Mouse (Mus musculus) frontal cortex, adult 2 months (tissue): Measurements from ENCODE around the gene Phf13. TPM values are rescaled to one million over a fixed set of nuclear protein-coding genes. Genes with fewer than 3 reads are reported as not detected.

Experiments used
- DNase-seq, 2 experiments: peaks; one replicate each; pipeline ENCODE4 v3.0.0; 2022; ENCODE audit warnings: low spot score in 1 of 2; ENCODE audit errors: extremely low spot score in 1 of 2
- polyA plus RNA-seq: library from polyadenylated mRNA; depleted of rRNA; stranded (reverse); fragments of >200 nt; gene quantifications from 2 replicates; pipeline ENCODE4 v1.2.3, GENCODE M21; 2012

Phf13 gene
- polyA plus RNA-seq, 1 experiment: 9.1 TPM

- no peak for DNase-seq
Observed at GRCm38 (mm10) chr4:151994228-151995171, 1.6 kb downstream of the Phf13 start.

DNA sequence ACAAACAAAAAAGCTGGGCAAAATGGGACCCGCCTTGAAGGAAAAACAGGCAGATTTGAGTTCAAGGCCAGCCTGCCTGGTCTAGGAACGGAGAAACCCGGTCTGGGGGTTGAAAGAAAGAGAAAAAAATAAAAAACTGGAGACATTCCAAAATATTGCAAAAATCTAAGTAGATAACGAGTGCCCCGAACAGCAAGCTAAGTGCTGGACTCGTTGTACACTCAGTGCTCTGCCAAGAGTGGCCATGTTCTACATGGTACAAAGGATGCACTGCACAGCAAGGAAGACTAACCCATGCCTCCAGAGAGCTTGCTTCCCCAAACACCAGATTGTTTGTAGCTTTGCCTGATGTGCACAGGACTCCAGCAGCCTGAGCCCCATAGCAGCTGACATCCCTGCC is 3.0 kb downstream of the Phf13 start:
- DNase-seq: no peak

DNA sequence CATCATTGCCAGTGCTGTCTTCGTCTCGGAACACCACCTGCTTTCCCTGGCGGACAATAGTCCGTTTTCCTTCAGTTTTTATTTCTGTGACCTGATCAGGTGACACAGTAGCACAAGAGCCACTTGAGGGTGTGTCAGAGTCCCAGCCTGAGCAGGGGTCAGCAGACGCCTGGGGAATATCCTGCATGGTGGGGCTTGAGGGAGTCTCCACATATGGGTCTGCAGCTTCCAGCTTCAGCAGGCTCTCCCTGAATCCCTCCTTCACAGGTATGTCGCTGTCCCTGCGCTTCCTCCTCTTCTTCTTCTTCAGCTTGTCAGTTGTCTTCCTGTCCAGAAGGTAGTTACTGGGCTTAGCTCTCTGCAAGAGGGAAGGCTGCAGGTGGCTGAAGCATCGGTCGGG is 4.0 kb downstream of the Phf13 start:
- DNase-seq: no peak

- no peak for DNase-seq
Observed at GRCm38 (mm10) chr4:151989110-151989488, 7.0 kb downstream of the Phf13 start.

DNA sequence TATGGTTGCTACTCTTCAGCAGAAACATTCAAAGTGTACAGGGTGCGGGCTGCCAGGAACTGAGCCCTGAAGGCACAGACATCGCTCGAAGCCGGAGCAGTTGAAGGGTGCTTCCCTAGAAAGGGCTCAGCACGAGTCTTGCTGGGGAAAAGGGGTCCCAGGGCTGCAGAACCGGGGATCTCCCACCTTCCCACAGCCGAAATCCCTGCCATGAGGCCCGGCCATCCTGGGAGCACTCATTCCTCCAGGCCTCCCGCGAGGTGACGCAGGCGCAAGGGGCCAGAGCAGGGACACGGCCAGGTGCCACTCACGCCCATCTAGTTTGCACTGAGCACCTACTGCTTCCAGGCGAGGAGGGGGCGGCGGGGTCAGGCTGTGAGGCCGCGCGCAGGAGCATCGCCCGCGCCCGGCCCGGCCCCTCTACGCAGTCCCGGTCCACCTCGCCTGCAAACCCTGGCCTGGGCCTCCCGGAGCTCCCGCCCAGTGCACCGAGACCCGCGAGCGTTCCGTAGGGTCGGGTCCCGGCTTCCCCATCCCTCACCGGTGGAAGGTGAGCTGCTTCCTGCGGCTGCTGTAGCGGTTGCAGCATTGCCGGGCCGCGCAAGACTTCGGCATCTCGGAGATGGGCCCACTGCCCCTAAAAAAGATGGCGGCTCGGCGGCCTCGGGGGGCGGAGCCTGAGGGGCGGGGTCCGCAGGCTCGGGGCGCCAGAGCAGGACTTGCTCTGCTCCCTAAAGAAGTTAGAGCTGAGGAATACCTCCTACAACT is 7.5 kb downstream of the Phf13 start, which contains the start of gene Thap3:
TSS of gene Thap3 (minus strand) at position 656 of the 768 bp plus-strand sequence.
- peak in 1 of 2 experiments; percentile 85 for DNase-seq

DNA sequence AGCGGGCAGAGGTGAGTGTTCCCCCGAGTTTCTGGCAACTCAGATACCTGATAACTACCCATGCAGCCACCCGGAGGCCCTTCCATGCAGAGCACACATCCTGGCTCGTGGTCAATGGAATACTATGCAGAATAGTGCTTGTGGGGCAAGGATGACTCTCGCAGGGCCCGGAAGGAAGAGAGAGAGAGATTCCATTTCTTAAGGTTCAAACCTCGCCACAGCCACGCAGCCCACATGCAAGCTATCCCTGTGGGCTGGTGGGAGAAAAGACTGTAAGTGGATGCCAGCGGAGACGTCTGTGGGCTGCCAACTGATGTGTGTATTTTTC is 8.1 kb downstream of the Phf13 start:
- no peak for DNase-seq

DNA sequence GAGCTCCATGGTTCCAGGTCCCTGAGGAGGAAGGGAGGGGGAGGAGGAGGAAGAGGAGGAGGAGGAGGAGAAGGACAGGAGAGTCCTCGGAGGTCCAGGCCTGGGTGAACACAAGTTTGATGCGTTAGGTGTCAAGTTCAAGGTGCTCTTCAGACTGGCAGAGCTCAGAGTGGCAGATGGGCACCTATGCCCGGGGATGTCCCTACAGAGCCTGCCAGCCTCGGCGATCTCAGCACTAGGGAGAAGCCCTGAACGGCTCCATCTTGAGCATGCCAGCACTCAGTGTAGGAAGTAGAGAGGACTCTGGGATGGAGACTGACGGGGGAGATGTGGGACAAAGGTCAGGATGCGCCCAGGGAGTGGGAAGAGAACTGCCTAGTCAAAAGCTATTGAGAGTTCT is 9.4 kb downstream of the Phf13 start:
- no peak for DNase-seq

DNA sequence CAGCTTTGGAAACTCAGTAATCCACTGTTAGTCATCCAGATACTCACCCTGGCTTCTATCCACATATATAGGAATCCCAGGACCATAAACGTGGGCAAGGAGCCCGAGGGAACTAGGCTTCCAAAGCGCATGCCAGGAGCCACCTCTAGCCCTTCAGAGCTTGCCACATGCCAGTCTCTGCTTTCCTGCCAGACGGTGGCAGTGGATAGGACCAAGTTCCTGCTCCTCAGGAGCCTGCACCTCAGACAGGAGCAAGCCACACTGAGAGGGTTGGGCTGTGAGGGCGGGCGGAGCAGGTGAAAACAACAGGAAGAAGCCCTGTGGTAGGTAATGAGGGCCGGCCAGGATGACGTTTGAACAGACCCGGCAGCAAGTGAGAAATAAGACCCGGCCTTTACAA is 10.2 kb downstream of the Phf13 start:
- no peak for DNase-seq

GRCm38 (mm10) chr4:151983560-151983959 is 12.5 kb downstream of the Phf13 start:
- DNase-seq: no peak

DNA sequence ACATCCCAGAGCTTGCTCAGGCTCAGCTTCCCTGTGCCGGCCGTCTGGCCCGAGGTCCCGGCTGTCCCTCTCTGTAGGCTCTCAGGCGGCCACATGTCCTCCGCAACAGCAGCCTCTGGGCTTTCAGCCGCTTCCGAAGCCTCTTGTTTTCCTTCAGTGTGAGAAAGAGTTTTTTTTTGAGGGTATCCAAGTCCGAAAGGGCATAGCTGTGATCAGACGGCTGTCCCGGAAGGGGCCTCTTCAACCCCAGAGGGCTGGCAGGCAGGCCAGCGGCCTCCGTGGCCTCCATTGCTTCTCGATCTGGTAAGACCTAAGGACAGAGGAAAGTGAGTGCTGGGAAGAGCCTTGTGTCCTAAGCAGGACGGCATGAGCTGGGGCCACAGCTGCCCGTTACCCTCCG is 13.0 kb downstream of the Phf13 start:
- DNase-seq: no peak

- DNase-seq: peak; percentile 60 to 93
Observed at GRCm38 (mm10) chr4:151981363-151981762, 14.7 kb downstream of the Phf13 start.

DNA sequence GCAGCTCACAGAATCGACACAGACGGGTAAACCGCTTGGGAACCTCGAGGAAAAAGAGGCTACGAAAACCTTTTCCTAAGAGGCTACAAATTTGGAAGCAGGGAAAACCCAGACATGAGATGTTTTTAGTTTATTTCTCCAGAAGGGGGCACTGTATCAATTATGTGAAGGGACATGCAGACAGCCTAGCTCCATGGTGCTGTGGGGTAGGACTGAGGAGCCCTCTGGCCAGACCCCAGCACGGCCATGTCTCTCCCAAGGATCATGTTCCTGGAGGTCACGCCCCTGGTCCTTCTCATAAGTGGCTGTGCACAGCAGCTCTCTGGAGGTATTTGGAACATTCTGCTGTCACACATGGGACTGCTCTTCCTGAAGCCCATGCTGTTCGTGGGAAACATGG is 15.4 kb downstream of the Phf13 start:
- DNase-seq: peak in 1 of 2 experiments; percentile 50

- DNase-seq: peak; percentile 76 to 95
Observed at GRCm38 (mm10) chr4:151977748-151978147, 18.3 kb downstream of the Phf13 start.

DNA sequence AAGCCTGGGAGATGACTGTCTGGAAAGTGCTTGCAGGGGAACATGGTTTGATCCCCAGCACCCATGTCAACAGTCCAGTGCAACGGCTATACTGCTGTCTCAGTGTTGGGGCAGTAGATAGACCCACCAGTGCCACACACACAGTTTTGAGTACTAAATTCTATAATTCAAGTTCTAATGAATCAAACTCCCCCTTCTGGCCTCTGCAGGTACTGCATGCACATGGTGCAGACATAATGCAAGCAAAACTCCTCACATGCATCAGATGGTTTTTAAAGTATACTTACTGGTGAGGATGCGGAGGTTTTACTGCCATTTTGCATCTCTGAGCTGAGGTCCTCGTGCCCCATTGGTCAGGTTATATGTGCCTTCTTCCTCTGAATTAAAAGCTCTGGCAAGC is 20.6 kb downstream of the Phf13 start:
- no peak for DNase-seq

DNA sequence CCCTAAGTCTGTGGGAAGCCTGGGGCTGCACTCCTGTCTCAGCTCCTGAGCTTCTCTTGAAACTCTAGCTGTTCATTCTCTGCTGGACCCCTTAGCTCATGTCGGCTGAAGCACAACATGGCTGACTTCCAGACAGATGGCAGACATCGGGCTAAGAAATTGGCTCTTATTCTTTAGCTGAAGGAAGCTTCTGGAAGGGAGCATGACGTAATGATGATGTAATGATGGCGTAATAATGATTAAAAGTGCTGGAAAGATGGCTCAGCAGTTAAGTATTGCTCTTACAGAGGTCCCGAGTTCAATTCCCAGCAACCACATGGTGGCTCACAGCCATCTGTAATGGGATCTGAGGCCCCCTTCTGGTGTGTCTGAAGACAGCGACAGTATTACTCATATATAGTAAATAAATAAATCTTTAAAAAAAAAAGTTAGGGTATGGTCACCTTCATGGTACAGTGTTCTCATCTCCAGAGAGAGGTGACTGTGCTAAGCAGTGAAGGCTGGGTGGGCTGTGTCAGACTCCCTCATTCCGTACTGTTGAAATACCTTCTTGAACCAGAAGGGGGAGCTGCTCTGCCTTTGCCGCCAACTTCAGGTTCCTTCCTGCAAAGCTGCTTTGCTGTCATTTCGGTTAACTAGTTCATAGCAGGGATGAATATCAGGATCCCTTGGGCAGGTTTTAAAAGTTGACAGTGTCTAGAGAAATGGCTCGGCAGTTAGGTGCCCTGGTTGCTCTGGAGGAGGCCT is 23.7 kb downstream of the Phf13 start:
- peak in 1 of 2 experiments; percentile 69 for DNase-seq

DNA sequence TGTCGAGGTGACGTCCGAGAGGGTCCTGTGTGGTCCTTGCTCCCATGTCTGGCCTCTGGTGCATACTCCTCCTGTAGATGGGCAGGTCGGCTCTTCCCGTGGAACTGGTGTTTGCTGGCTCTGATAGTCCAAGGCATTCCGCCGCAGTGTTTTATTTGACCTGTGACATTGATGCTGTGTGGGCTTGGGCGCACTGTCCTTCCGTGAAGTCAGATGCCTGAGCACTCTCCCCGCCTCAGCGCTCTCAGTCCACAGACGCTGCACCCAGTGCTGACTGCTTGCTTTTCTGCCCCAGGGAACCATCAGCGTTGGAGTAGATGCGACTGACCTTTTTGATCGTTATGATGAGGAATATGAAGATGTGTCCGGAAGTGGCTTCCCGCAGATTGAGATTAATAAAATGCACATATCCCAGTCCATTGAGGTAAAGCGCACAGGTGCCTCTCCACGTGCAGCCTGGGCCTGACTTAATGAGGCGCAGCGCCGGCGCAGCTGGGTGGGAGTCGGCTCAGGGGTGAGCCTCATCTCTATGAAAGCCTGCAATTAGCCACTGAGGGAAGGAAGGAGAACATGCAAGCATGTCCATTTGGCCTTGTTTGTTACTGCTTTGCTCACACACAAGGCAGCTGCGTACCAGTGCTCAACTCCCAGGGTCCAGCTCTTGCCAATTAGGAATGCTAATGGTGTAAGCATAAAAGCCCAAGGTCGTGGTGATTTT is 27.7 kb downstream of the Phf13 start:
- no peak for DNase-seq

DNA sequence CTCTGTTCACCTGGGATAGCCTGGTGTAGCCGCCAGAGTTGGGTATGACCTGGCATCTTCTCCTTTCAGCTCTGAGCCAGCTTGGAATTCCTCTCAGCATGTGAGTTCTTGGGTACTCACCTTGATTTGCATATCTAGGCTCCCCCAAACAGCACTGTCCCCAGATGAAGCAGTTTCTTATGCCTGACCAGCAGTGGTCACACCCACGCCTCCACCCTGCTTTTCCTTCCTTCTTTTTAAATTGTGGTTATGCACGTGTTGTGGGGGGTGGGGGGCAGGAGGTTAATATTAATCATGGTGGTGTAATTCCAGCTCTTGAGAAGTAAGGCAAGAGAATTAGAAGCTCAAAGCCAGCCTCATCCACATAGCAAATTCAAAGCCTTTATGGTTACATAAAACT is 33.2 kb downstream of the Phf13 start:
- no peak for DNase-seq

- no peak for DNase-seq
Observed at GRCm38 (mm10) chr4:151960513-151960854, 35.6 kb downstream of the Phf13 start.

DNA sequence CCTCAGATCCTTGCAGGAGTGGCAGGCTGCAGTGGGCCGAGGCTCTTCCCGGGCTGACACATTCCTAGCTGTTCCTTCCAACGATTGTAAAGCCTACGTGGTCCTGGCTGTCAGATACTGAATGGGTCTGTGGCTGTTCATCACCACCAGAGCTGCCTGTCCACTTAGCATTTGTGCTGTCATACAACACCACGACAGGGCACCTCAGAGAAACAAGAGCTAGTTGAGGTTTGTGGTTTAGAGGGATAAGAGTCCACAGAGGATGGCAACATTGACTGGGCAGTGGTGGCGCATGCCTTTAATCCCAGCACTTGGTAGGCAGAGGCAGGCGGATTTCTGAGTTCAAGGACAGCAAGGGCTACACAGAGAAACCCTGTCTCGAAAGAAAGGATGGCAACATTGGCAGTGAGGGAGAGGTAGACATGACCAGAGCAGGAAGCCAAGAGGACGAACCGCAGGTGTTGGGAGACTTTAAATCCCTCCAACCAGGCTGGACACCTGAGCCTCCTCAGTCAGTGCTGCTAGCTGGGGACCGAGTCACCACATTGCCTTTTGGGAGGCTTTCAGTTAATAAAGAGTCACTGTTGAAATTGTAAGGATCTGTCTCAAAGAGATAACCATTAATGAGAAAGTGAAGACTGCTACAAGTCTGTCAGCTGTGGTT is 36.1 kb downstream of the Phf13 start:
- no peak for DNase-seq
